Mouse (Mus musculus) heart, adult 2 months (tissue): ENCODE measurements at regions not wholly inside any gene's neighbourhood (a gene's known extent, or its start where the extent isn't known, plus 50 kb on each side); places are given as distances from the start of the nearest gene placed in this dataset.

Source experiments
- DNase-seq, 2 experiments: peaks; one replicate each; pipeline ENCODE4 v3.0.0; 2021
- H3K27ac ChIP-seq: fragments of 200-600 bp; 2 replicates; pipeline ENCODE4 v1.8.1; 2022
- H3K27me3 ChIP-seq: fragments of 200-500 bp; 2 replicates; pipeline ENCODE4 v1.6.1; 2012; ENCODE audit warnings: mild to moderate bottlenecking, low read length, inconsistent platforms, mixed read lengths; ENCODE audit not compliant: control insufficient read depth, insufficient read depth
- H3K36me3 ChIP-seq: fragments of 200-500 bp; 2 replicates; pipeline ENCODE4 v1.6.1; 2012; ENCODE audit warnings: low read length, inconsistent platforms; ENCODE audit not compliant: control insufficient read depth, insufficient read depth
- H3K4me1 ChIP-seq: fragments of 200-500 bp; 2 replicates; pipeline ENCODE4 v1.6.1; 2011; ENCODE audit warnings: low read length; ENCODE audit not compliant: control insufficient read depth, insufficient read depth
- H3K4me3 ChIP-seq: fragments of 200-600 bp; 2 replicates; pipeline ENCODE4 v1.8.1; 2022
- H3K79me2 ChIP-seq: fragments of 200-500 bp; replicated peaks from 2 replicates; pipeline ENCODE4 v1.6.1; 2012; ENCODE audit warnings: mild to moderate bottlenecking, inconsistent platforms, low read length, moderate library complexity, mixed read lengths; ENCODE audit not compliant: control insufficient read depth, insufficient read depth
- H3K9ac ChIP-seq: fragments of 200-500 bp; 2 replicates; pipeline ENCODE4 v1.6.1; 2012; ENCODE audit warnings: low read depth, mild to moderate bottlenecking, control low read depth, inconsistent platforms, low read length, mixed read lengths
- CTCF ChIP-seq: fragments of 200-600 bp; IDR thresholded peaks from 2 replicates; pipeline ENCODE4 v1.8.1; 2022; ENCODE audit warnings: antibody characterized with exemption, mild to moderate bottlenecking, moderate library complexity
- EP300 ChIP-seq: fragments of 200-500 bp; IDR thresholded peaks from 2 replicates; pipeline ENCODE4 v1.6.1; 2011; ENCODE audit warnings: low read depth, low read length, control low read depth; ENCODE audit not compliant: insufficient read depth
- POLR2A ChIP-seq: fragments of 200-500 bp; IDR thresholded peaks from 2 replicates; pipeline ENCODE4 v1.6.1; 2011; ENCODE audit warnings: mild to moderate bottlenecking, low read depth, low read length, control low read depth; ENCODE audit not compliant: insufficient read depth
- WGBS: fragments of 180-500 bp; shearing (Covaris S2); methylation state at CpG from one replicate; pipeline ENCODE4 v1.1.7; 2018; 5-methylcytosine and 5-hydroxymethylcytosine counted together
- intact Hi-C: fragments of 180-260 bp; cut with DNase I; formaldehyde crosslinking; loops from one replicate; pipeline ENCODE4 v1.15.1; 2025

DNA sequence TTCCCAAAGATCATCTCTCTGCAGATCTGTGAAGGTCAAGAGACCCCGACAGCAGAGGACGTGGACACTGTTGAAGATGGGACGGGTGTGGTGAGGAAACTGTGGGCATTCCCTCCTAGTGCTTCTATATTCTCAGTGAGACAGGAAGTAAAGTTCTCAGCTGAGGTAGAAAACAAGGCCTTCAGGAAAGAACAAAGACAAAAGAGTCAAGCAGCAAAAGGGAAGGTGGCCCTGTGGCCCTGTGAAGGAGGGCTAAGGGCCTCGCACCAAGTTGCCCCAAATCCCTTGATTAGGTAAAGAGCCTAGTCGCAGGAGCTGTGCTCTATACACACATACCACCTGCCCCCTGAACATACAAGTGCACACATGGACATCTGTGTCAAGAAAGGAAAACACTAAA is 66.8 kb upstream of the Thy1 start:
- Histone ChIP-seq H3K9ac (no peak overlapping the region), H3K79me2 (no peaks in the 10 kb centered on the region), H3K27me3 (no peaks in the 10 kb centered on the region), H3K4me3 (no peak overlapping the region), H3K4me1 (peaks cover 1% of the 10 kb centered on the region), H3K27ac (no peak overlapping the region), H3K36me3 (no peaks in the 10 kb centered on the region)
- DNase-seq = no peak
- intact Hi-C loops = no loop called here
- TF ChIP-seq CTCF (no peak), EP300 (no peak), POLR2A (no peak)
- 80% methylated on average over 5 of the region's 5 CpGs for WGBS

DNA sequence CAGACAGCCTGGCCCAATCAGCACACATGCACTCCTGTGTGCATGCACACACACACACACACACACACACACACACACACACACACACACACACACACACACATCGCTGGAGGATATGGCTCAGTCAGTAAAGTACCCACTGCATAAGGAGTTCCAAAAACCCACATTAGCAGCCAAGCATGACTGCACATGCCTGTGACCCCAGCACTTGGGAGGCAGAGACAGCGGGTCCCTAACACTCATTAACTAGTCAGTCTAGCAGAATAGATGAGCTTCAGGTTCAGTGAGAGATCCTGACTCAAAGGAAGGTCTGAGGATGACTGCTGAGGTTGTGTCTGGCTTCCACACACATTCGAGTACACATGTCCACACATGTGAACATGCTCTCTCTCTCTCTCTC is 65.4 kb upstream of the Thy1 start:
- H3K4me3 ChIP-seq = no peak overlapping the region
- no peaks in the 10 kb centered on the region for H3K79me2 ChIP-seq
- H3K4me1 ChIP-seq = no peaks in the 10 kb centered on the region
- no peak overlapping the region for H3K9ac ChIP-seq
- no peaks in the 10 kb centered on the region for H3K36me3 ChIP-seq
- DNase-seq = no peak
- no peak overlapping the region for H3K27ac ChIP-seq
- TF ChIP-seq POLR2A (no peak), EP300 (no peak), CTCF (no peak)
- WGBS = 67% methylated on average over 3 of the region's 3 CpGs
- no peaks in the 10 kb centered on the region for H3K27me3 ChIP-seq
- intact Hi-C loops = no loop called here

DNA sequence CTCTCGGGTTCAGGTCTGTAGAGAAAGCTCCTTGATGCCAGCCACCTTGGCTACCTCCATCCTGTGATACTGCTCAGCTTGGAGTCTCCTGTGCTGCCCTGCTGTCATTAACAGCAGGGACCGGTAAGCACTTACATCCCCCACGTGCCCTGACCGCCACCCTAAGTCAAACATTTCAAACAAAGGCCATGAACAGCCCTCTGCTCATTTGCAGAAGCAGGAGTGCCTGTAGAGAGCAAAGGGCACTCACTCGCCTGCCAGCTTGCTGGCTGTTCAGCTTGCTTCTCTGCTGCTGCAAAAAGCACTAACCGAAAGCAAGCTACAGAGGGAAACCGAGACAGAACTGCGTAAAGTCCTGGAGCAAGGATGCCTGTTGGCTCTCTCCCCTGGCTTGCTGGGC is 61.8 kb upstream of the Thy1 start:
- Histone ChIP-seq H3K27me3 (no peaks in the 10 kb centered on the region), H3K79me2 (no peaks in the 10 kb centered on the region), H3K4me3 (no peak overlapping the region), H3K9ac (no peak overlapping the region), H3K4me1 (peaks cover 5% of the 10 kb centered on the region), H3K27ac (no peak overlapping the region), H3K36me3 (no peaks in the 10 kb centered on the region)
- intact Hi-C loops = loop anchor here (10.0 kb wide), 3 partner anchors 253 to 403 kb away; partner anchors contain the start of genes Cbl and Nlrx1
- DNase-seq = no peak
- TF ChIP-seq CTCF = no peak
- WGBS = 73% methylated on average over 8 of the region's 8 CpGs

DNA sequence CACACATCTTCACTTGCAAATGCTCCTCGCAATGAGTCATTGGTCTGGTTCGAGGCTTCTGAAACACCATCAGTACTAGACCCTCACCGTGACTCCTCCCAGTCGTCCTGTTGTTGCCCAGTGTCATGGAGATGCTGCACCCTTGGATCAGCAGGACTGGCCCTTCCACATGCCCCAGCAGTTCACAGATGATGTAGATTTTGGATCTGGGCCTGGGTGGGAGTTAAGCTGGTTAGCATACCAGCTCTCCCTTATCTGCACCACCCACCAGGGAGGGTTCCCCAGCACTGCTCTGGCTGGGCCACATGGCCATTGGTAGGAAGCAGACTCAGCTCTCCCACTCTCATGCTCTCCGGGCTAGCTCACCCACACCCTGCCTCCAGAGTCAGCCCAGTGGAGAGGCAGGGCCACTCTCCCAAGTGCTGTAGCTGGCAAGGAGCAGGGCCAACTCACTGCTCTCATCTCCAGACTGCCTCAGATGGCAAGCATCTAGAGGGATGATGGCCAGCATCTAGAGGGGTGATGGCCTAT is 60.8 kb upstream of the Thy1 start:
- Histone ChIP-seq H3K79me2 (no peaks in the 10 kb centered on the region), H3K27ac (no peak overlapping the region), H3K9ac (no peak overlapping the region), H3K4me3 (no peak overlapping the region), H3K27me3 (no peaks in the 10 kb centered on the region), H3K4me1 (peaks cover 5% of the 10 kb centered on the region), H3K36me3 (no peaks in the 10 kb centered on the region)
- 48% methylated on average over 5 of the region's 5 CpGs for WGBS
- no peak for TF ChIP-seq POLR2A
- no peak for TF ChIP-seq EP300
- no peak for TF ChIP-seq CTCF
- peak in 1 of 2 experiments; percentile 32 for DNase-seq
- intact Hi-C loops = loop anchor here (10.0 kb wide), 3 partner anchors 252 to 402 kb away; partner anchors contain the start of genes Cbl and Nlrx1

DNA sequence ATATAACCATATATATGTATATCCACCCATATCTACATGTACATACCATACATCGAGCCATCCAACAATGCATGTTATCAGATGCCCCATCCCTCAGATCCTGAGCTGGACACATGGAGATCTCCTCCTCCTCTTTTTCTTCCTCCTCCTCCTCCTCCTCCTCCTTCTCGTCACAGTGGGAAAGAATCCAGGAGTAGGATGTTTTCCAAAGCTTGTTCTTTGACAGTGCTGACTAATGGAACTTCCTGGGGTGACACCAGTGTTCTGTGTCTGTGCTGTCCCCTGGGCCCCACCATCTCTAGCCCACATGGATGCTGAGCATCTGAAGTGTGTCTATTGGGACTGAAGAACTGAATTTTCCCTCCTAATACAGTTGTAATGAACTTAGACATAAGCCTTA is 60.0 kb upstream of the Thy1 start:
- Histone ChIP-seq H3K79me2 (no peaks in the 10 kb centered on the region), H3K27ac (no peak overlapping the region), H3K9ac (no peak overlapping the region), H3K27me3 (no peaks in the 10 kb centered on the region), H3K4me3 (no peak overlapping the region), H3K4me1 (peaks cover 5% of the 10 kb centered on the region), H3K36me3 (no peaks in the 10 kb centered on the region)
- no peak for DNase-seq
- TF ChIP-seq CTCF (no peak), POLR2A (no peak), EP300 (no peak)
- WGBS = 38% methylated on average over 2 of the region's 2 CpGs
- intact Hi-C loops = loop anchor here (10.0 kb wide), 3 partner anchors 252 to 402 kb away; partner anchors contain the start of genes Cbl and Nlrx1

DNA sequence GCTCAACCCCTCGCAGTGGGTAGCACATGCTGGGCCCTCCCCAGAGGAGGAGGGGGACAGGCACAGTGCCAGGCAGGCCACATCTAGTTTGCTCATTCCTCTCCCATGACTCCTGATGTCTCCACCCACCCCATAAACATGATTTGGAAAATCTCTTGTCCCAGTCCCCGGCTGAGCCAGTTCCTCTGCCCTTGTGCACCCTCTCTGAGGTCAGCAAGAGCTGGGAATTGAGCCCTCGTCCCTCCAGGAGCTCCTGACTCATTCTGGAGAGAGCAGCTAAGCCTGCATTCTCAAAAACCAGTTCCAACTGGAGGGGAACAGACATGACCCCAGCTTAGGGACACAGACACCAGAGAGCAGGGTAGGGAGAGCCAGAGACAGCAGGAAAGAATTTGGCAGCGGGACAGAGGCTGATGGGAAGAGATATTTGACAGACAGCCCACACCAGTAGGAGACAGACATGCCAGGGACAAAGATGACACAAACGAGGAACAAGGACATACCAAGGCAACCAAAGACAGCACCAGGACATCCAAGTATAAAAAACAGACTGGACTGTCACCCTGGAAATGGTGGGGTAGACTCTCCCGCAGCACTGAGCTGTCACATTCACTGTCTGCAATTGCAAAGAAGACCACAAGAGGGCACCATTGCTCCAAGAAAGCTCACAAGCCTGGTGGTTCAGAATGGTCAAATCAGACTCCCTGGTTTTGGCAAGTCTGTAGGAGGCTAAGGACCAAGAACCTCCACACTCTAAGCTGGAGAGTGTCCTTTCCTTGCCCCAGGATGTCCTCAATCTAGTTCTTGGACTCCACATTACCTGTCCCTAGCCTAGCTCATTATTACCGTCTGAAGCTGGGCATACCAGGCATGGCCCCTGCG is 58.8 kb upstream of the Thy1 start:
- Histone ChIP-seq H3K36me3 (no peaks in the 10 kb centered on the region), H3K4me3 (no peak overlapping the region), H3K27me3 (no peaks in the 10 kb centered on the region), H3K79me2 (no peaks in the 10 kb centered on the region), H3K27ac (peak overlapping the region; percentile 74), H3K4me1 (peaks cover 9% of the 10 kb centered on the region), H3K9ac (no peak overlapping the region)
- intact Hi-C loops = loop anchor here (1.0 to 10.0 kb wide), 5 partner anchors 82 to 400 kb away; partner anchors contain the start of genes Cbl and Nlrx1
- TF ChIP-seq CTCF (peak; percentile 98), POLR2A (no peak), EP300 (peak; percentile 84)
- WGBS = 30% methylated on average over 8 of the region's 8 CpGs
- DNase-seq = peak; percentile 86 to 87
